Mouse (Mus musculus): ENCODE measurements around the gene Zyx.

GRCm38 (mm10) chr6:42353180-42353579, 3.8 kb downstream of the Zyx start:
- TF ChIP-seq CTCF (IDR thresholded peaks at IDR 0.05; ENCODE audit: low read depth) = no peak
- no peak for TF ChIP-seq EP300 (IDR thresholded peaks at IDR 0.05; ENCODE audit: low read depth)
